Mouse (Mus musculus) lung, embryonic 16.5 days (tissue): ENCODE measurements at regions not wholly inside any gene's neighbourhood (a gene's known extent, or its start where the extent isn't known, plus 50 kb on each side); places are given as distances from the start of the nearest gene placed in this dataset.

Source experiments
- ATAC-seq: fragments of 200-750 bp; cut with Nextera tagmentation; 2 replicates; pipeline ENCODE4 v1.8.0; 2017; ENCODE audit warnings: low read depth, mild to moderate bottlenecking, moderate library complexity
- H3K27ac ChIP-seq: fragments of 300-500 bp; sonication (generic); 2 replicates; pipeline ENCODE4 v1.5.1; 2014; ENCODE audit warnings: mild to moderate bottlenecking, control low read depth, low read length
- H3K27me3 ChIP-seq: fragments of 300-500 bp; sonication (generic); 2 replicates; pipeline ENCODE4 v1.6.1; 2014; ENCODE audit warnings: low read depth, low read length, mixed read lengths; ENCODE audit not compliant: control insufficient read depth, insufficient read depth
- H3K36me3 ChIP-seq: fragments of 300-500 bp; sonication (generic); 2 replicates; pipeline ENCODE4 v1.6.1; 2014; ENCODE audit warnings: low read length; ENCODE audit not compliant: control insufficient read depth, insufficient read depth
- H3K4me1 ChIP-seq: fragments of 300-500 bp; sonication (generic); replicated peaks from 2 replicates; pipeline ENCODE4 v1.6.1; 2014; ENCODE audit warnings: low read length, mixed read lengths; ENCODE audit not compliant: control insufficient read depth, insufficient read depth
- H3K4me2 ChIP-seq: fragments of 300-500 bp; sonication (generic); 2 replicates; pipeline ENCODE4 v1.6.1; 2014; ENCODE audit warnings: low read depth, low read length, control low read depth
- H3K4me3 ChIP-seq: fragments of 300-500 bp; sonication (generic); 2 replicates; pipeline ENCODE4 v1.5.1; 2014; ENCODE audit warnings: mild to moderate bottlenecking, low read length, control low read depth
- H3K9ac ChIP-seq: fragments of 300-500 bp; sonication (generic); 2 replicates; pipeline ENCODE4 v1.6.1; 2014; ENCODE audit warnings: low read length, control low read depth
- H3K9me3 ChIP-seq: fragments of 300-500 bp; sonication (generic); 2 replicates; pipeline ENCODE4 v1.6.1; 2016; ENCODE audit warnings: low read length; ENCODE audit not compliant: control insufficient read depth
- WGBS: fragments of 180-500 bp; shearing (Covaris S2); extraction: QIAGEN DNeasy Blood & Tissue Kit; methylation state at CpG from one replicate; pipeline ENCODE4 v1.1.7; 2014; 5-methylcytosine and 5-hydroxymethylcytosine counted together

DNA sequence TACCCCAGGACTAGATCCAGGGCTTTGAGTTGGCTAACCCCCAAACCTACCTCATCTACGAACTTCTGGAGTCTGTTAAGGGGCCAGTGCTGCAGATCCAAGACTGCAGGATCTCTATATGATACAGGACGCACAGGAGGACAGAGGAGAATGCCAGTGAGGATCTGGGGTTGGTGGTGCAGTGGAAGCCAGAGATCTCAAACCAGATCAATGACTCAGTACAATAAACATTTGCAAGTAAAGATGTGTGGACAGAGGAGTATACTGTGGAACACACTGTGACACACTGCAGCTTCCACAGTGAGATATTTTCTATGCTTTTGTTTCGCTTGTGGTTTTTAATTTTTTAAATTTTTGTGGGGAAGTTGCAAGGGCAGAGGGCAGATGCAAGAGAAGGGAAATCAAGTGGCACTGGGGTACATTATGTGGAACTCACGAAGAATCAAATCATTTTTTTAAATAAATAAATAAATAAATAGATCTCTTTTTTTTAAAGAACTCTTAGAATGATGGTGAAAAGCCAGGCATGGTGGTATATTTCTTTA lies 227.8 kb downstream of the Tm4sf1 start:
- Histone ChIP-seq H3K36me3 (no peaks in the 10 kb centered on the region), H3K4me2 (no peak overlapping the region), H3K9ac (no peak overlapping the region), H3K9me3 (no peaks in the 10 kb centered on the region), H3K4me1 (no peaks in the 10 kb centered on the region), H3K4me3 (no peak overlapping the region), H3K27me3 (no peaks in the 10 kb centered on the region), H3K27ac (no peak overlapping the region)
- ATAC-seq = no peak
- 76% methylated on average over 4 of the region's 4 CpGs for WGBS

DNA sequence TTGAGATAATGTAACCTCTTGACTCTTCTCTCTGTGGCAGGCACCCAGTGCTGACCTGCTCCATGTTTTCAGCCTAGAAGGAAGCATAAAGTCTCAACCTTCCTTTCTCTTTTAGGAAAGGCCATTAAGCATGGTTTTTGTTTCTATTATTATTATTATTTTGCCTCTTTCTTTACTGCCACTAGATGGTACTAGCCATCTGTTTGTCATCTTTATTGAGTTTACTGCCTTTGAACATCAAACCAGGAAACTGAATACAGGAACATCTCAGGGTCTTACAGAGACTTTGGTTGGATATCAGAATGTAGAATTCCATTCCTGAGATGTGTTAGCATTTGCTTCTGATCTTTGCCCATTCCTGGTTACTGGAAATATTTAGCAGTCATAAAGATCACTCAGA lies 268.8 kb downstream of the Tm4sf1 start:
- H3K9me3 ChIP-seq = no peaks in the 10 kb centered on the region
- no peaks in the 10 kb centered on the region for H3K27me3 ChIP-seq
- H3K4me1 ChIP-seq = no peaks in the 10 kb centered on the region
- no peaks in the 10 kb centered on the region for H3K36me3 ChIP-seq
- H3K4me3 ChIP-seq = no peak overlapping the region
- no peak overlapping the region for H3K27ac ChIP-seq
- H3K9ac ChIP-seq = no peak overlapping the region
- H3K4me2 ChIP-seq = no peak overlapping the region
- ATAC-seq = no peak

DNA sequence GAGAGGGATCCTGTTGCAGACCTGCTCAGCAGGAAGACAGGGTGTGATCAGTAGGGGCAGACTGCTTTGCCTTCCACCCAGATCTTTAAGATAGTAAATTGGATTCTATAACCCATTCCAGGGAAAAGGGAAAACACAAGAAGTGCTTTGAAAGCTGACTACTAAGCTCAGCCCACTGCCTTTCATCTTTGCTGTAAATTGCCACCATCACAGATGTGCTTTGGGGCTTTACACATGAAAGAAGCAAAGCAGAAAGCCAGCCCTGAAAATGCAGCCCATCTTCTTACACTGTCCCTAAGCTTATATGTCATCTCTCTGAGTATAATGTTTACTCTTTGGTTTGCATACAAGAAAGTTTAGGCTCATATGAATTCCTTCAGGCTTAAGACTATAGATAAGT lies 283.6 kb downstream of the Tm4sf1 start:
- H3K27ac ChIP-seq = no peak overlapping the region
- no peak for ATAC-seq
- no peak overlapping the region for H3K9ac ChIP-seq
- H3K4me1 ChIP-seq = no peaks in the 10 kb centered on the region
- H3K27me3 ChIP-seq = no peaks in the 10 kb centered on the region
- H3K9me3 ChIP-seq = no peaks in the 10 kb centered on the region
- H3K4me2 ChIP-seq = no peak overlapping the region
- H3K4me3 ChIP-seq = no peak overlapping the region
- no peaks in the 10 kb centered on the region for H3K36me3 ChIP-seq

DNA sequence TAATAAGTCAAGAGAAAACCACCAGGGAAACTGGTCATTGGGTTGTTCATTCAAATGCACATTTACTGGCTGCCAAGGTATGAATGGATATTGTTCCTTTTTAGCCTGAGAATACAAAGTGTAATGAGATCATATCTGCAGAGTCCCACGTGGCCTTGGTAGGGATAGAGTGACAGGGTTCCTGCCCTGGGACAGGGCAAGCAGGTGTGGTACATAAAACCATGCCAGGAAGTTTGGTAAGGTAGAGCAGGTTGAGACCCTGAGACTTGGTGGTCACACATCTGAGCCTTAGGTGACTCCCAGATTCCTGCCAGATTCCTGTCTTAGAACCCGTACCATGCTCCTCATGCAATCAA lies 320.5 kb downstream of the Tm4sf1 start:
- Histone ChIP-seq H3K36me3 (no peaks in the 10 kb centered on the region), H3K9ac (no peak overlapping the region), H3K9me3 (no peaks in the 10 kb centered on the region), H3K4me3 (no peak overlapping the region), H3K27me3 (no peaks in the 10 kb centered on the region), H3K4me2 (no peak overlapping the region), H3K27ac (no peak overlapping the region), H3K4me1 (no peaks in the 10 kb centered on the region)
- ATAC-seq = no peak
- 73% methylated on average over 2 of the region's 2 CpGs for WGBS

DNA sequence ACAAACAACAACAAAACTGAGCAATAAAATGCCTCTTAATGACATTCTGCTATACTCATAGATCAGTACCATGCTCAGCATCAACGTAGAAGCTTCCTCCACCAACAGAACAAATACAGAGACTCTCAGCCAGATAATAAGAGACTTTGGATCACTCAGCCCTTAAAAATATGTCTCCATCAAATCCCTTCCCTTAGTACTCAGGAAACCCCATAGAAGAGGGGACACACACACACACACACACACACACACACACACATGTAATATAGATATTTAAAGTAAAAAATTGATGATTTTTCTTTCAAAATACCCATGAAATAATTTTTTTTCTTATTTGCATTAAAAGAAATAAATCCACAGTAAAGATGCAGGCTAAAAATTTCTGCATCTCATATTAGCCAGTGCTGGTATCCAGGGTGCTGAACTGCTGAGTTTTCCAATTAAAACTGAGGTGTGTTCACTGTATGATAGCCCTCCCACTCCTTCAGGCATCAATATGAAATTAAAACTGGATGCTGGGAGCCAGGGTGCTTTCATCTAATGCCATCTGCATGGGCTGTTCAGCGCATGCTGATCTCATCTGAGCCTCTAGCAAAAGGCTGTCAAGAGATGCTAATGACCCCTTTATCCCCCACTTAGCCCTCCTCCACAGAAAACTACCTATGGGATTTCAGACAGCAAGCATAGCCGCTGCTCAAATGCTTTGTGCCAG lies 321.0 kb downstream of the Tm4sf1 start:
- ATAC-seq = no peak
- H3K4me2 ChIP-seq = no peak overlapping the region
- 72% methylated on average over 3 of the region's 3 CpGs for WGBS

DNA sequence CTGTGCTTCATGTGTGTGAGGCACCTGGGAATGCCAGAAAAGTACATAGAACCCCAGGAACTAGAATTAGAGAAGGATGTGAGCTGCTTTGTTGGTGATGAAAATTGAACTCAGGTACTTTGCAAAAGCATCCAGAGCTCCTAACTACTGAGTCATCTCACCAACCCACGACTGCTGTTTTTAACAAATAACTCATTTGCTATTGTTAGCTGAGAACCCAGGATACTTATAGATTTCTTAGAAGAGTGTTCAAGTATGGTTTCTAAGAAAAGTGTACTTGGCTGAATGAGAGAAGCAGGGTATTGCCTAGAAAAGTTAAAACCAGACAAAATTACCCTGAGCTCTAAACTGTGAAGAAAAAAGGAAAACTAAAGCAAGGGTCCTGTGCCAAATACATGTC lies 335.8 kb downstream of the Tm4sf1 start:
- WGBS = 50% methylated on average over 1 of the region's 1 CpGs
- no peak for ATAC-seq
- Histone ChIP-seq H3K4me1 (no peaks in the 10 kb centered on the region), H3K4me2 (no peak overlapping the region), H3K36me3 (no peaks in the 10 kb centered on the region), H3K27me3 (no peaks in the 10 kb centered on the region), H3K27ac (no peak overlapping the region), H3K9ac (no peak overlapping the region), H3K9me3 (no peaks in the 10 kb centered on the region), H3K4me3 (no peak overlapping the region)

More for the DNA sequence above, 321.0 kb downstream of the Tm4sf1 start:
- H3K9me3 ChIP-seq = no peaks in the 10 kb centered on the region
- no peaks in the 10 kb centered on the region for H3K27me3 ChIP-seq
- H3K4me1 ChIP-seq = no peaks in the 10 kb centered on the region
- no peak overlapping the region for H3K9ac ChIP-seq
- no peak overlapping the region for H3K27ac ChIP-seq
- H3K36me3 ChIP-seq = no peaks in the 10 kb centered on the region
- no peak overlapping the region for H3K4me3 ChIP-seq

DNA sequence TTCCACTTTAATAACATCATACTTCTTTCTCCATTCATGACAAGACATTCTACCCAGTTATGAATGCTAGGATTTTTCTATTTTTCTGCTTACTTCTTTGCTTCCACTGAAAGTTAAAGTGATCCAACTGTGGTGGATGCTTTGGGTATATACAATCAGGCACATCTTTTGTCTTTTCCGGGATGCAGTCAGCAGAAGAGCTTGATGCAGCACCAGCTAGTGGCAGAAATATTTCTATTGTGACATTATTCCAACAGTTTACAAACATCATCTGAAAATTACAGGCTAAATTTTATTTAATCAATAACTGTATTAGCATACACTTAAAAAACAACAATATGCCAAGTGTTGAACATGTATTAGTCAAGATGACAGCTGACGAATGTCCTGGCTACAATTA lies 336.3 kb downstream of the Tm4sf1 start:
- no peak for ATAC-seq

DNA sequence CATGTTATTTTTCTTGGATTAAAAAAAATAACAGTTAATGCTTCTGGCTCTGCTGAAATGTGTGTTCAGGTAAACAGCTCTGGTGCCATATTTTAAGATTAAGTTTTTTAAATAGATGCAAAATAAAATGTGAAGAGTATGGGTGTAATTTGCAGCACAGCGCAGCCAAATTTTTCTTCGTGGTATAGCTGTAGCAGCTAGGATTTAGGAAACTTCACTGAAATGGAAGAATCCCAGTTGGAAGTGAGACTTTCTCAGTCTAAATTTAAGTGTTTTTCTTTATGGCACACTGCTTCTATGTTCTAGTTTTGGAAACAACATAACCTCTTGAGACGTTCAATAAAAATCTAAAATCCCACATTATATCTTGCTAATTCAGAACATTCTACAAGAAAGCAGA lies 337.6 kb downstream of the Tm4sf1 start:
- 85% methylated on average over 3 of the region's 3 CpGs for WGBS
- no peaks in the 10 kb centered on the region for H3K27me3 ChIP-seq
- no peaks in the 10 kb centered on the region for H3K36me3 ChIP-seq
- no peak overlapping the region for H3K4me2 ChIP-seq
- no peak for ATAC-seq
- H3K4me3 ChIP-seq = no peak overlapping the region
- no peaks in the 10 kb centered on the region for H3K9me3 ChIP-seq
- no peaks in the 10 kb centered on the region for H3K4me1 ChIP-seq
- no peak overlapping the region for H3K27ac ChIP-seq
- H3K9ac ChIP-seq = no peak overlapping the region

More for the DNA sequence above, 336.3 kb downstream of the Tm4sf1 start:
- no peaks in the 10 kb centered on the region for H3K4me1 ChIP-seq
- H3K27me3 ChIP-seq = no peaks in the 10 kb centered on the region
- 77% methylated on average over 2 of the region's 2 CpGs for WGBS
- no peaks in the 10 kb centered on the region for H3K9me3 ChIP-seq
- no peak overlapping the region for H3K4me2 ChIP-seq
- no peak overlapping the region for H3K9ac ChIP-seq
- no peaks in the 10 kb centered on the region for H3K36me3 ChIP-seq
- H3K4me3 ChIP-seq = no peak overlapping the region
- H3K27ac ChIP-seq = no peak overlapping the region

DNA sequence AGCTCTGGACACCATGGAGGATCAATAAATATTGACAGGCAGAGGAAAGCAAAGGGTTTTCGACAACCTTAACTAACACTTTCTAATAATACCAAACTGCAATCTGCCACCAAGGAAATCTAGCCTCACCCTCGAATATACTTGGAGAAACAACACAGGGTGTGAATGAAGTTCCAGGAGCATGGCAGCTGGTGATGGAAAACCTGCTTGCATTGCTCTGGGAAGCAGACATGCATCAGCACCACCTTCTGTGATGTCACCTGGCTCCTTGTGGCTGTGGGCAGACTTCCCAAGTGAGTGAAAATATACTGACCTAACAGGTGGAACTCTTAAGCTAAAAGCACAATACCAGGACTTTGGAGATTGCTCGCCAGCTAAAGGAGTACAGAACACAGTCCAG lies 338.5 kb downstream of the Tm4sf1 start:
- ATAC-seq = no peak
- WGBS = 63% methylated on average over 3 of the region's 3 CpGs

More for the DNA sequence above, 338.5 kb downstream of the Tm4sf1 start:
- H3K9ac ChIP-seq = no peak overlapping the region
- no peaks in the 10 kb centered on the region for H3K27me3 ChIP-seq
- H3K27ac ChIP-seq = no peak overlapping the region
- no peaks in the 10 kb centered on the region for H3K9me3 ChIP-seq
- no peak overlapping the region for H3K4me2 ChIP-seq
- H3K36me3 ChIP-seq = no peaks in the 10 kb centered on the region
- no peaks in the 10 kb centered on the region for H3K4me1 ChIP-seq
- no peak overlapping the region for H3K4me3 ChIP-seq
